Mouse (Mus musculus): ENCODE data around the gene Klc3. TPM values are rescaled to one million over a fixed set of nuclear protein-coding genes. Genes with fewer than 3 reads are reported as not detected.

The Klc3 gene
- polyA plus RNA-seq, 1 experiment from 2014 or later: 2.3 TPM

DNA sequence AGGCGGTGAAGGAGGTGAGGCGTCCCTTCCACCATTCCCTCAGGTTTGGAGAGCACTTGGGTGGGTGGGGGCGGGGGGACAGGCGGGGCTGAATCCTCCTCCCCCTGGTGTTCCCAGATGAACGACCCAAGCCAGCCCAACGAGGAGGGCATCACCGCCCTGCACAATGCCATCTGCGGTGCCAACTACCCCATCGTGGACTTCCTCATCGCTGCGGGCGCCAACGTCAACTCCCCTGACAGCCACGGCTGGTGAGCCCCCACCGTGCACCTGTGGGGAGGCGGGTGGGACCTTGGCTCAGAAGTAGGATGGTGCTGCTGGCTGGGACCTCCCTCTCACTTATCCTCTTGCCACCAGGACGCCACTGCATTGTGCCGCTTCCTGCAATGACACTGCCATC, 28.5 kb downstream of the Klc3 start:
- no peak for ATAC-seq (ENCODE audit: low FRiP score)
- Histone ChIP-seq H3K27me3 (ENCODE audit: control insufficient read depth, insufficient read depth, low read length) (no peaks in the 10 kb centered on the region), H3K4me1 (replicated peaks; ENCODE audit: control insufficient read depth, insufficient read depth, low read length) (no peaks in the 10 kb centered on the region), H3K36me3 (ENCODE audit: control insufficient read depth, insufficient read depth, low read length) (no peaks in the 10 kb centered on the region), H3K9me3 (ENCODE audit: control insufficient read depth, low read length) (no peaks in the 10 kb centered on the region), H3K27ac (ENCODE audit: low read depth, low read length) (no peak overlapping the region), H3K9ac (ENCODE audit: low read depth, low read length) (no peak overlapping the region), H3K4me2 (replicated peaks; ENCODE audit: low read depth, low read length) (no peak overlapping the region), H3K4me3 (ENCODE audit: low read depth, low read length) (no peak overlapping the region)
- WGBS: 75% methylated on average over 15 of the region's 18 CpGs
- no peak for DNase-seq (ENCODE audit: low spot score)

DNA sequence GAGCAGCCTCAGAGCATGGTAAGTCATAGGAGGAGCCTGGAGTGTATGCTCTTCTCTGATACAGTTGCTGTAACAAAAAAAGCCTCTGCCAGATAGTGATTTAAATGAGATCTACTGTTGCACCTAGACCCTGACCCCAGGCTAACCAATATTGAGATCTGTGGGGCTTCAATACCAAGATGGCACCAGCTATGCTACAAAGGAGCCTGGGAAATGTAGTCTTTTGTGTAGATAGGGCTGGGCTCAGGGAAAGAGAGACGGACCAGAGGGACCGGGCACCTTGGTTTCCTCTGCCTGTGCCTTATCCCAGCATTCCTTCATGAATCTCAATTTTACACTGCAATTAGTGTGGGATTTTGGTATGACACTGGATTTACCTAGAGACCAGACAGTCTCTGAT, 30.5 kb downstream of the Klc3 start:
- no peak for DNase-seq (ENCODE audit: low spot score)
- Histone ChIP-seq H3K4me1 (replicated peaks; ENCODE audit: control insufficient read depth, insufficient read depth, low read length) (no peaks in the 10 kb centered on the region), H3K27me3 (ENCODE audit: control insufficient read depth, insufficient read depth, low read length) (no peaks in the 10 kb centered on the region; the same call in 1 of the 2 replicates), H3K9ac (ENCODE audit: low read depth, low read length) (no peak overlapping the region), H3K4me3 (ENCODE audit: low read depth, low read length) (no peak overlapping the region), H3K4me2 (replicated peaks; ENCODE audit: low read depth, low read length) (no peak overlapping the region), H3K9me3 (ENCODE audit: control insufficient read depth, low read length) (no peaks in the 10 kb centered on the region), H3K27ac (ENCODE audit: low read depth, low read length) (no peak overlapping the region), H3K36me3 (ENCODE audit: control insufficient read depth, insufficient read depth, low read length) (no peaks in the 10 kb centered on the region)
- 88% methylated on average over 2 of the region's 2 CpGs for WGBS
- ATAC-seq (ENCODE audit: low FRiP score): no peak

DNA sequence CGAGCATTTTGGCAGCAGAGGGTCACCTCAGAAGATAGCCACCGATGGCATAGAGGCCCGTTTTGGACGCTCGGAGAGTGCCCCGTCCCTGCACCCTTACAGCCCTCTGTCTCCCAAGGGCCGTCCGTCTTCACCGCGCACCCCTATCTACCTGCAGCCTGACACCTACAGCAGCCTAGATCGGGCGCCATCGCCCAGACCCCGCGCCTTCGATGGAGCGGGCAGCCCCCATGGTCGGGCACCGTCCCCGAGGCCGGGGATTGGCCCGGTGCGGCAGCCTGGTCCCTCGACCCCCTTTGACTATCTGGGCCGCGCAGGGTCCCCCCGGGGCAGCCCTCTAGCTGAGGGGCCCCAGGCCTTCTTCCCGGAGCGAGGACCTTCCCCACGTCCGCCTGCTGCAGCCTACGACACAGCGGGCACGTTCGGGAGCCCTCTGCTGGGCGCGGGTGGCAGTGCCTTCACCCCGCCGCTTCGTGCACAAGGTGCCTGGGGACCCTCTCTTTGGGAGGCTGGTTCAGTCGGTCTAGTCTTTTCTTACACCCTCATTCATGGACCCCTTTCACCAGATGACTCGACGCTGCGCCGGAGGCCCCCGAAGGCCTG, 34.0 kb downstream of the Klc3 start:
- DNase-seq (ENCODE audit: low spot score) (peak; percentile 85), ATAC-seq (ENCODE audit: low FRiP score) (peak; percentile 84)
- H3K4me3 ChIP-seq (ENCODE audit: low read depth, low read length): peak overlapping the region; percentile 25
- no peak overlapping the region for H3K27ac ChIP-seq (ENCODE audit: low read depth, low read length)
- no peaks in the 10 kb centered on the region for H3K36me3 ChIP-seq (ENCODE audit: control insufficient read depth, insufficient read depth, low read length)
- WGBS: 10% methylated on average over 46 of the region's 46 CpGs
- peak overlapping the region; percentile 53 for H3K9ac ChIP-seq (ENCODE audit: low read depth, low read length)
- H3K4me1 ChIP-seq (replicated peaks; ENCODE audit: control insufficient read depth, insufficient read depth, low read length): no peaks in the 10 kb centered on the region
- peak overlapping the region; percentile 65 for H3K4me2 ChIP-seq (replicated peaks; ENCODE audit: low read depth, low read length)
- H3K9me3 ChIP-seq (ENCODE audit: control insufficient read depth, low read length): no peaks in the 10 kb centered on the region
- H3K27me3 ChIP-seq (ENCODE audit: control insufficient read depth, insufficient read depth, low read length): no peaks in the 10 kb centered on the region; the same call in 1 of the 2 replicates

DNA sequence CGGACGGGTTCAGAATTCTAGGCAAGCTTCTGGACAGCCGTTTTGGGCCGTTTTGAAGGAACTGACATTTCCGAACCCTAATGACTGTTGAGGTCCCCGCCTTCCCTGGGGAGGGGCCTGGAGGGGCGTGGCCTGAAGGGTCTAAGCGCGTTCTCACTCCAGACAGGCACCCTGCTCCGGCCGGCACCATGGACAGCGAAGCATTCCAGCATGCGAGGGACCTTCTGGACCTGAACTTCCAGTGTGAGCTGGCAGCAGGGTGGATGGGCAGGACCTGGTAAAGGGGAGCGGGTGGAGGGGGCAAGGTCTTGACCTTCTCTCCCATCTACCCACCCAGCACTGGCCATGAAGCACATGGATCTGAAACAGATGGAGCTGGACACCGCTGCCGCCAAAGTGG, 35.5 kb downstream of the Klc3 start:
- Histone ChIP-seq H3K9me3 (ENCODE audit: control insufficient read depth, low read length) (no peaks in the 10 kb centered on the region), H3K27ac (ENCODE audit: low read depth, low read length) (no peak overlapping the region), H3K4me2 (replicated peaks; ENCODE audit: low read depth, low read length) (no peak overlapping the region), H3K36me3 (ENCODE audit: control insufficient read depth, insufficient read depth, low read length) (no peaks in the 10 kb centered on the region), H3K27me3 (ENCODE audit: control insufficient read depth, insufficient read depth, low read length) (no peaks in the 10 kb centered on the region; the same call in 1 of the 2 replicates), H3K4me3 (ENCODE audit: low read depth, low read length) (no peak overlapping the region), H3K9ac (ENCODE audit: low read depth, low read length) (no peak overlapping the region), H3K4me1 (replicated peaks; ENCODE audit: control insufficient read depth, insufficient read depth, low read length) (no peaks in the 10 kb centered on the region)
- ATAC-seq (ENCODE audit: low FRiP score): no peak
- 21% methylated on average over 16 of the region's 16 CpGs for WGBS
- DNase-seq (ENCODE audit: low spot score): no peak

DNA sequence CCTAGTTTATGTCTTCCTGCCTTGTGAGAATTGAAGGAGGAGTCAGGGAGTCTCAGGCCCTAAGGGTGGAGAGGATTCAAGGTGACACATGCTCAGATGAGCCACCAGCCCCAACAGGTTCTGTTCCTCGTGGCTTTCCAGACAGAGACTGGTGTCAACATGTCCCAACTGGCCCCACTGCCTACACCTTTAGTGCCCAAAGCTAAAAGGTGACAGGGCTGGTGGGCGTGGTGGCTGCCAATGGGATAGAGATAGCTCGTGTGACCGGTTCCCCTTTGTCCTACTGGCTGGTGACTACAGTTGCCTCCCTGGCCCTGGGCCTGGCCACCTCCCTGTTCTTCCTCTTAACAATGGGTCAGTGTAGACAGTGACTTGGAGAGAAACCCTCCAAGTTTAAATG, 38.5 kb downstream of the Klc3 start:
- no peak overlapping the region for H3K9ac ChIP-seq (ENCODE audit: low read depth, low read length)
- H3K9me3 ChIP-seq (ENCODE audit: control insufficient read depth, low read length): no peaks in the 10 kb centered on the region
- peaks cover 9% of the 10 kb centered on the region; the same call in 1 of the 2 replicates for H3K4me1 ChIP-seq (replicated peaks; ENCODE audit: control insufficient read depth, insufficient read depth, low read length)
- DNase-seq (ENCODE audit: low spot score) (no peak), ATAC-seq (ENCODE audit: low FRiP score) (no peak)
- no peak overlapping the region for H3K27ac ChIP-seq (ENCODE audit: low read depth, low read length)
- 77% methylated on average over 4 of the region's 4 CpGs for WGBS
- peaks cover 4% of the 10 kb centered on the region for H3K27me3 ChIP-seq (ENCODE audit: control insufficient read depth, insufficient read depth, low read length)
- no peak overlapping the region for H3K4me2 ChIP-seq (replicated peaks; ENCODE audit: low read depth, low read length)
- no peaks in the 10 kb centered on the region for H3K36me3 ChIP-seq (ENCODE audit: control insufficient read depth, insufficient read depth, low read length)
- H3K4me3 ChIP-seq (ENCODE audit: low read depth, low read length): no peak overlapping the region

DNA sequence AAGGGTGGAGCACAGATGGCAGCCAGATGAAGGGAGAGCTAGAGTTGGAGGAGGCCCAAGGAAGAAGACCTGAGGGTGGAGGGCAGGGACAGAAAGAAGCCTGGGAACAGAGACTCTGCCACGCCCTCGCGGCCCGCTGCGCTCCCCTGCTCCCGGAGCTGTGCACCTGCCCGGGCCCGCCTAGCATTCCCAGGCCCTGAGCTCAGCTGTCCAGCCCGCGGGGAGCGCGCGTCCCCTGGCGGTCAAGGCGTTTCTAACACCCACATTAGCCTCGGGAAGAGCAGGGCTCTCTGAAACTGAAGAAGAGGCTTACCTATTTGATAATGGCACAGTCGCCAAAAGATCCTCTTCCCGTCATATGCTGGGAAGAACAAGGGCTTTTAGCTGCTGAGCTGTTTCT, 40.0 kb downstream of the Klc3 start:
- 4% methylated on average over 18 of the region's 18 CpGs for WGBS

DNA sequence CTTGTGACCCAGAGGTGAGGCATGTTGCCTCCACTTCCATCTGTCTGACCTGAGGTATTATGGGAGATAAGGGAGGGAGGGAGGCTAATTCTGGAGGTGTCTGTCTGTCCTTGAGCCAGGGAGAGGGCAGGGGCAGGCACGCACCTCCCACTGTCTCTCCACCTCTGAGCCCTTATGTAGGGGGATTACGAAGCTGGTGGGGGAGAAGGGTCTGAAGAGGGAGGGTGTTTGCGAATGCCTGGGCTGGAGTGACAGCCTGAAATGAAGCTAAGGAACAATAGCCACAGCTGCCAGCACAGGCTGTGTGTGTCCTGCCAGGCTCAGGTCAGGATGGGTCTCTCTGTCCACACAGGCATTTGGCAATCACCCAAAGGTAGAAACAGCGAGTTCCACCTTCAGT, 41.6 kb downstream of the Klc3 start:
- 0 out of 2 replicates have a peak, but pooled peaks cover under 1% of the 10 kb centered on the region for H3K36me3 ChIP-seq (ENCODE audit: control insufficient read depth, insufficient read depth, low read length)
- H3K27me3 ChIP-seq (ENCODE audit: control insufficient read depth, insufficient read depth, low read length): peaks cover 4% of the 10 kb centered on the region; the same call in 1 of the 2 replicates
- 55% methylated on average over 4 of the region's 4 CpGs for WGBS
- H3K9me3 ChIP-seq (ENCODE audit: control insufficient read depth, low read length): no peaks in the 10 kb centered on the region
- no peak overlapping the region for H3K27ac ChIP-seq (ENCODE audit: low read depth, low read length)
- no peak overlapping the region for H3K9ac ChIP-seq (ENCODE audit: low read depth, low read length)
- no peak for ATAC-seq (ENCODE audit: low FRiP score)
- no peak for DNase-seq (ENCODE audit: low spot score)
- H3K4me2 ChIP-seq (replicated peaks; ENCODE audit: low read depth, low read length): no peak overlapping the region
- H3K4me3 ChIP-seq (ENCODE audit: low read depth, low read length): no peak overlapping the region
- peaks cover 15% of the 10 kb centered on the region; the same call in 1 of the 2 replicates for H3K4me1 ChIP-seq (replicated peaks; ENCODE audit: control insufficient read depth, insufficient read depth, low read length)

More for the DNA sequence above, 40.0 kb downstream of the Klc3 start:
- Histone ChIP-seq H3K9ac (ENCODE audit: low read depth, low read length) (no peak overlapping the region), H3K4me3 (ENCODE audit: low read depth, low read length) (no peak overlapping the region), H3K27me3 (ENCODE audit: control insufficient read depth, insufficient read depth, low read length) (peaks cover 4% of the 10 kb centered on the region), H3K4me2 (replicated peaks; ENCODE audit: low read depth, low read length) (no peak overlapping the region), H3K27ac (ENCODE audit: low read depth, low read length) (no peak overlapping the region), H3K9me3 (ENCODE audit: control insufficient read depth, low read length) (no peaks in the 10 kb centered on the region), H3K4me1 (replicated peaks; ENCODE audit: control insufficient read depth, insufficient read depth, low read length) (peaks cover 10% of the 10 kb centered on the region; the same call in 1 of the 2 replicates), H3K36me3 (ENCODE audit: control insufficient read depth, insufficient read depth, low read length) (no peaks in the 10 kb centered on the region)
- ATAC-seq (ENCODE audit: low FRiP score): no peak
- peak; percentile 80 for DNase-seq (ENCODE audit: low spot score)

DNA sequence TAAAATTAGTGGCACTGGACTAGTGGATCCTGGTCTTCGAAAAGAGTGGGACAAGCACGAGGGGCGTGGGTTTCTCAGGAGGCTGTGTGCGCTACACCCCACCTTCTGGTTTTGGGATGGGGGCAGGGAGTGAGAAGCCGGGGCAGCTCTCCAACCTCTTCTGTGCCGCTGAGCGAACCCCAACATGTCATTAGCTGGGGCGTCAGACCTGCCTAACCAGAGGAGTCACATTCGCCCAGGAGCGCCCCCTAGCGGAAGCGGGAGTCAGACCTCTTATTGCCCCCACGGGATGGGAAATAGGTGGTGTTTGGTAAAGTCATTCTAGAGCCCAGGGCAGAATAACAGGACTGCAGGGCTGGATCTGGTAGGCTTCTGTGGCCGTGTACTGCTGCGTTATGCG, 42.2 kb downstream of the Klc3 start:
- H3K27ac ChIP-seq (ENCODE audit: low read depth, low read length): no peak overlapping the region

DNA sequence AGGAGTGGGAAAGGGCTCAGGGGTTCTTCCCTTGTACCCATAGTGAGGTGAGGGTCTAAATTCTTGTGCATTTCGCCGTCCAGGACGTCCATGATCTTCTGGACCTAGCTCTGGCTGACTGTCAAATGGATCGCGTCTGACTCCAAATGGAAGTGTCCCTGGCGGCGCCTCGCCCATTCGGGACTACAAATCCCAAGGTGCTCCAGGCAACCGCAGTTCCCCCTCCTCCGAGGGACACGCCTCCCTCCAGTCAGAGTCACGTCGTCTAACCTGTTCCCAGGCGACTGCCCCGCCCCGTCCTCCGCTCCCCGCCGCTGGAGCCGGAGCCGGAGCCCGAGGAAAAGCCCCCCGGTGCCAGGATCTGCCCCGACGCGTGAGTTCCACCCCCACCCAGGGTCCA, 43.0 kb downstream of the Klc3 start:
- peak; percentile 88 for DNase-seq (ENCODE audit: low spot score)
- Histone ChIP-seq H3K9me3 (ENCODE audit: control insufficient read depth, low read length) (no peaks in the 10 kb centered on the region), H3K27me3 (ENCODE audit: control insufficient read depth, insufficient read depth, low read length) (peaks cover 4% of the 10 kb centered on the region; the same call in 1 of the 2 replicates), H3K27ac (ENCODE audit: low read depth, low read length) (no peak overlapping the region), H3K4me3 (ENCODE audit: low read depth, low read length) (peak overlapping the region; percentile 62), H3K4me2 (replicated peaks; ENCODE audit: low read depth, low read length) (peak overlapping the region; percentile 96), H3K4me1 (replicated peaks; ENCODE audit: control insufficient read depth, insufficient read depth, low read length) (peaks cover 15% of the 10 kb centered on the region; the same call in 1 of the 2 replicates), H3K36me3 (ENCODE audit: control insufficient read depth, insufficient read depth, low read length) (peaks cover 6% of the 10 kb centered on the region; the same call in 1 of the 2 replicates), H3K9ac (ENCODE audit: low read depth, low read length) (peak overlapping the region; percentile 38; the same call in 1 of the 2 replicates)
- ATAC-seq (ENCODE audit: low FRiP score): peak; percentile 64
- WGBS: under 1% methylated on average over 27 of the region's 27 CpGs

More for the DNA sequence above, 42.2 kb downstream of the Klc3 start:
- WGBS: 13% methylated on average over 16 of the region's 16 CpGs
- Histone ChIP-seq H3K4me3 (ENCODE audit: low read depth, low read length) (peak overlapping the region; percentile 62), H3K9ac (ENCODE audit: low read depth, low read length) (no peak overlapping the region), H3K4me2 (replicated peaks; ENCODE audit: low read depth, low read length) (peak overlapping the region; percentile 96), H3K4me1 (replicated peaks; ENCODE audit: control insufficient read depth, insufficient read depth, low read length) (peaks cover 15% of the 10 kb centered on the region; the same call in 1 of the 2 replicates), H3K27me3 (ENCODE audit: control insufficient read depth, insufficient read depth, low read length) (peaks cover 4% of the 10 kb centered on the region; the same call in 1 of the 2 replicates), H3K36me3 (ENCODE audit: control insufficient read depth, insufficient read depth, low read length) (0 out of 2 replicates have a peak, but pooled peaks cover 2% of the 10 kb centered on the region), H3K9me3 (ENCODE audit: control insufficient read depth, low read length) (no peaks in the 10 kb centered on the region)
- DNase-seq (ENCODE audit: low spot score) (peak; percentile 80), ATAC-seq (ENCODE audit: low FRiP score) (no peak)
